Comparison of ENCODE assay signal across 26 mouse cellular contexts in genomic region chr12:102827119-102827518, GRCm38 (mm10).
"Had no signal": no experiment of that assay in that cellular context is flagged by ENCODE, and none has a peak within 500 bp of the region (broad histone marks: within the 10 kb centered on the region; RNA-seq: fewer than 3 reads in every experiment).

No protein-coding gene starts in this region.

- ATAC-seq: forebrain, embryonic 13.5 days; forebrain, embryonic 14.5 days; forebrain, embryonic 15.5 days; forebrain, embryonic 16.5 days; forebrain, postnatal 0 days had no signal

- H3K4me2 ChIP-seq: embryonic facial prominence, embryonic 12.5 days; embryonic facial prominence, embryonic 13.5 days; embryonic facial prominence, embryonic 15.5 days; forebrain, embryonic 12.5 days; forebrain, embryonic 13.5 days; forebrain, embryonic 15.5 days; heart, embryonic 11.5 days had no signal

- H3K36me3 ChIP-seq: embryonic facial prominence, embryonic 15.5 days; heart, embryonic 10.5 days had no signal

- H3K27me3 ChIP-seq: embryonic facial prominence, embryonic 12.5 days; embryonic facial prominence, embryonic 13.5 days; embryonic facial prominence, embryonic 15.5 days; forebrain, embryonic 12.5 days; forebrain, embryonic 13.5 days; forebrain, embryonic 15.5 days had no signal

- H3K9ac ChIP-seq: embryonic facial prominence, embryonic 12.5 days; embryonic facial prominence, embryonic 13.5 days; embryonic facial prominence, embryonic 15.5 days; forebrain, embryonic 12.5 days; forebrain, embryonic 13.5 days; forebrain, embryonic 15.5 days; forebrain, postnatal 0 days had no signal

- H3K4me3 ChIP-seq: embryonic facial prominence, embryonic 10.5 days; embryonic facial prominence, embryonic 12.5 days; embryonic facial prominence, embryonic 13.5 days; embryonic facial prominence, embryonic 15.5 days; erythroblast, embryonic 14.5 days; forebrain, embryonic 10.5 days; forebrain, embryonic 12.5 days; forebrain, embryonic 13.5 days; forebrain, embryonic 15.5 days; gastrocnemius, adult 2 months; heart, adult 2 months; heart, embryonic 10.5 days had no signal

- H3K27ac ChIP-seq: embryonic facial prominence, embryonic 10.5 days; embryonic facial prominence, embryonic 12.5 days; embryonic facial prominence, embryonic 13.5 days; embryonic facial prominence, embryonic 15.5 days; forebrain, embryonic 10.5 days; forebrain, embryonic 12.5 days; forebrain, embryonic 13.5 days; forebrain, embryonic 15.5 days; gastrocnemius, adult 2 months; heart, adult 2 months; heart, embryonic 10.5 days had no signal

- H3K9me3 ChIP-seq: embryonic facial prominence, embryonic 10.5 days; embryonic facial prominence, embryonic 12.5 days; embryonic facial prominence, embryonic 13.5 days; embryonic facial prominence, embryonic 15.5 days; forebrain, embryonic 10.5 days; forebrain, embryonic 12.5 days; forebrain, embryonic 13.5 days; forebrain, embryonic 15.5 days; heart, embryonic 10.5 days had no signal

- DNase-seq: cerebellum, postnatal 14 days; cerebellum, postnatal 25 days; cerebellum, postnatal 36 days; embryo, embryonic 11 days; forebrain, postnatal 0 days; gastrocnemius, adult 2 months; gastrocnemius, postnatal 10 days; gastrocnemius, postnatal 14 days; gastrocnemius, postnatal 25 days; gastrocnemius, postnatal 36 days; heart, adult 11 months; heart, adult 18-20 months; heart, adult 2 months had no signal

- H3K4me1 ChIP-seq: embryonic facial prominence, embryonic 10.5 days; embryonic facial prominence, embryonic 12.5 days; embryonic facial prominence, embryonic 13.5 days; embryonic facial prominence, embryonic 15.5 days; forebrain, embryonic 10.5 days; forebrain, embryonic 12.5 days; forebrain, embryonic 13.5 days; forebrain, embryonic 15.5 days; heart, embryonic 10.5 days had no signal
